Mouse (Mus musculus) thymus, postnatal 0 days (tissue): Measurements from ENCODE around the gene Mroh2a. TPM values are rescaled to one million over a fixed set of nuclear protein-coding genes. Genes with fewer than 3 reads are reported as not detected.

Experiments used
- DNase-seq: peaks from one replicate; pipeline ENCODE4 v3.0.0-alpha.2; 2015; ENCODE audit warnings: low spot score
- polyA plus RNA-seq: library from polyadenylated mRNA; unstranded; fragments of >200 nt; fragmentation: Nextera tagmentation; extraction: Ambion mirVana; gene quantifications from 2 replicates; pipeline ENCODE4 v1.2.1, GENCODE M21; 2015

Mroh2a gene
- polyA plus RNA-seq, 1 experiment from 2014 or later = 1.4 TPM

DNA sequence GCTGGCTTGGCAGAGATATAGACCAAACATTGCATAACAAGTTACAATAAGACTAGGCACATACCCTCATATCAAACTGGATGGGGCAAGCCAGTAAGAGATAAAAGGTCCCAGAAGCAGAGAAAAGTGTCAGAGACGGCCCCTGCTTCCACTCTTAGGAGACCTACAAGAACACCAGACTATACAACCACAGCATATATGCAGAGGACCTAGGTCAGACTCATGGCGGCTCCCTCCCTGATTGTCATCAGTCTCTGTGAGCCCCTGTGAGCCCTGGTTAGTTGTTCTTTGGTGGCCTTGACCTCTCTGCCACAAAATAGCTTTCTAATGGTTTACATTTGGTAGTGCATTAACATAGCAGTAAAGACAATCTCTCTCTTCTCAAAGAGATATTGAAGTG, 82.2 kb downstream of the Mroh2a start:
- no peak for DNase-seq

DNA sequence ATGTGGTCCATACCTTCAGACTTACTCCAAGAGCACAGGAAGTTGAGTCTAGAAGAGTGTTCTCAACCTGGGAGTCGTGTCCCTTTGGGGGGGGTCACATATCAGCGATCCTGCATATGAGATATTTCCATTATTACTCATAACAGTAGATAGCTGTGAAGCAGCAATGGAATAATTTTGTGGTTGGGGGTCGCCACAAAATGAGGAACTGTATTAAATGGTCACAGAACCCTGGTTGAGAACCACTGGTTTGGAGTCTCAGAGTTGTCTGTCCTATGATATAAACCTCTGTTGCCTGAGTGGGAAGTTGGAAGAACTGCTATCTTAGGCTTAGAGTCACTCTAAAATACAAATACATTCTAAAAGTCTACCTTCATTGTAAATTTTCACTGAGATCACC, 83.1 kb downstream of the Mroh2a start:
- no peak for DNase-seq

DNA sequence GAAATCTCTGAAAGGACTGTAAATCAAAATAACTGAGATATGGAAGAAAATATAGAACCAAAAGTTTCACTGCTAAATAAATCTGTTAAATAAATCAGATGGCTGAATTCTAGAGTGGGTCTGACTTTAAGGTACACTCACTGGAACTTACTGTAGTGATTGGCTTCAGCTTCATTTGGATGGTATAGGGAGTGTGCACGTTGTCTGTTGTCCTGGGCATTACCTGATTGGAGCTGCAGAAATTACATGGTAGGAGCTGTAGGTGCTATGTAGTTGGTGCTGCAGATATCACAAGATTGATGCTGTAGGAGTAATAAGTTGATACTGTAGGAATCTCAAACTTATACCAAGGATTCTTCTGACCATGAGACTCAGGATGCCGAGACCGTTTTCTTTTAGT, 83.6 kb downstream of the Mroh2a start:
- no peak for DNase-seq

Other genes starting within 250 kb of the Mroh2a start
- gene Usp40, start 218.4 kb upstream of the Mroh2a start, polyA plus RNA-seq = 11.4 and 13.0 TPM in 2 replicates
- gene Ugt1a10, start 171.6 kb upstream of the Mroh2a start, polyA plus RNA-seq = not detected in 2 replicates
- gene Ugt1a9, start 156.2 kb upstream of the Mroh2a start, polyA plus RNA-seq = not detected in 2 replicates
- not detected in 2 replicates for gene Ugt1a8, start 139.2 kb upstream of the Mroh2a start, polyA plus RNA-seq
- 1.7 and 2.4 TPM in 2 replicates for gene Ugt1a7c, start 131.9 kb upstream of the Mroh2a start, polyA plus RNA-seq
- gene Ugt1a6b, start 123.7 kb upstream of the Mroh2a start, polyA plus RNA-seq = 0.08 TPM in 1 of 2 replicates, not detected in the other
- 1.3 and 1.4 TPM in 2 replicates for gene Ugt1a6a, start 92.2 kb upstream of the Mroh2a start, polyA plus RNA-seq
- not detected in 2 replicates for gene Ugt1a5, start 61.0 kb upstream of the Mroh2a start, polyA plus RNA-seq
- gene Ugt1a2, start 26.4 kb upstream of the Mroh2a start, polyA plus RNA-seq = 0.13 TPM in 1 of 2 replicates, not detected in the other
- gene Dnajb3, start 21.2 kb upstream of the Mroh2a start, polyA plus RNA-seq = 2.9 and 3.9 TPM in 2 replicates
- 0.36 and 0.54 TPM in 2 replicates for gene Ugt1a1, start 15.0 kb upstream of the Mroh2a start, polyA plus RNA-seq
- gene Hjurp, start 50.6 kb downstream of the Mroh2a start, polyA plus RNA-seq = 82.7 and 102 TPM in 2 replicates
- gene Trpm8, start 50.7 kb downstream of the Mroh2a start, polyA plus RNA-seq = not detected in 2 replicates
- 0.83 and 0.84 TPM in 2 replicates for gene Spp2, start 180.0 kb downstream of the Mroh2a start, polyA plus RNA-seq